Mouse (Mus musculus) intestine, embryonic 14.5 days (tissue): ENCODE results near the gene Ckm. TPM values are rescaled to one million over a fixed set of nuclear protein-coding genes. Genes with fewer than 3 reads are reported as not detected.

Experiments
- ATAC-seq: fragments of 200-750 bp; cut with Nextera tagmentation; replicated peaks from 2 replicates; pipeline ENCODE4 v1.8.0; 2017; ENCODE audit warnings: low read depth, moderate number of reproducible peaks, moderate TSS enrichment, moderate library complexity; ENCODE audit not compliant: low FRiP score, low TSS enrichment
- DNase-seq: peaks from one replicate; pipeline ENCODE4 v3.0.0-alpha.2; 2018; ENCODE audit warnings: low spot score
- H3K27ac ChIP-seq: fragments of 300-500 bp; sonication (generic); 2 replicates; pipeline ENCODE4 v1.5.1; 2014; ENCODE audit warnings: low read depth, mild to moderate bottlenecking, control low read depth
- H3K27me3 ChIP-seq: fragments of 300-500 bp; sonication (generic); replicated peaks from 2 replicates; pipeline ENCODE4 v1.6.1; 2014; ENCODE audit warnings: low read length, control low read depth; ENCODE audit not compliant: control insufficient read depth, insufficient read depth
- H3K36me3 ChIP-seq: fragments of 300-500 bp; sonication (generic); 2 replicates; pipeline ENCODE4 v1.6.1; 2014; ENCODE audit warnings: low read length, control low read depth; ENCODE audit not compliant: control insufficient read depth, insufficient read depth
- H3K4me1 ChIP-seq: fragments of 300-500 bp; sonication (generic); replicated peaks from 2 replicates; pipeline ENCODE4 v1.6.1; 2014; ENCODE audit warnings: low read length, control low read depth, mixed read lengths; ENCODE audit not compliant: control insufficient read depth, insufficient read depth
- H3K4me2 ChIP-seq: fragments of 300-500 bp; sonication (generic); 2 replicates; pipeline ENCODE4 v1.6.1; 2014; ENCODE audit warnings: low read length
- H3K4me3 ChIP-seq: fragments of 300-500 bp; sonication (generic); 2 replicates; pipeline ENCODE4 v1.5.1; 2014; ENCODE audit warnings: low read depth, low read length, control low read depth, mixed read lengths
- H3K9ac ChIP-seq: fragments of 300-500 bp; sonication (generic); 2 replicates; pipeline ENCODE4 v1.6.1; 2014; ENCODE audit warnings: mild to moderate bottlenecking, low read length
- H3K9me3 ChIP-seq: fragments of 300-500 bp; sonication (generic); 2 replicates; pipeline ENCODE4 v1.6.1; 2016; ENCODE audit warnings: low read length, control low read depth; ENCODE audit not compliant: control insufficient read depth
- WGBS: fragments of 180-500 bp; shearing (Covaris S2); extraction: QIAGEN DNeasy Blood & Tissue Kit; methylation state at CpG from one replicate; pipeline ENCODE4 v1.1.7; 2014; 5-methylcytosine and 5-hydroxymethylcytosine counted together
- microRNA counts: library from miRNA; unstranded; fragments of <30 nt; microRNA quantifications from one replicate; lab custom pipeline; 2016
- microRNA-seq: library from miRNA; unstranded; fragments of <30 nt; microRNA quantifications from one replicate; pipeline ENCODE4, GENCODE M21; 2016
- polyA plus RNA-seq: library from polyadenylated mRNA; unstranded; fragments of >200 nt; fragmentation: Nextera tagmentation; extraction: Ambion mirVana; gene quantifications from 2 replicates; pipeline ENCODE4 v1.2.1, GENCODE M21; 2014

The Ckm gene
- polyA plus RNA-seq, 1 experiment from 2014 or later = 1.1 TPM

DNA sequence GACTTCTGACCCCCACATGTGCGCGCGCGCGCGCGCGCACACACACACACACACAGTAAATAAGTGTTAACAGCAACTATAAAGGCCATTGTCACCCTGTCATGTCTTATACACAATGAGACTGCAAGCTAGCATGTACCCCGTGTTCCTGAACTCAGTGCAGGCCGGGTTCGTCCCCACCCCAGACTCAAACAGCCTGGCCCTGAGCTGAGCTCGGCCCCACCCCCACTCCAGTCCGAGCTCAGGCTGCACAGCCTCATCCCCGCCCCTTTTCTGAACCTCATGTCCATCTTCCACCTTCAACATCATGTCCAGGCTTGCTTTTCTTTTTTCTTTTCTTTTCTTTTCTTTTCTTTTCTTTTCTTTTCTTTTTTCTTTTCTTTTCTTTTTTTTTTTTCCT, 65.7 kb downstream of the Ckm start:
- no peak overlapping the region for H3K4me3 ChIP-seq
- no peak overlapping the region for H3K9ac ChIP-seq
- H3K27me3 ChIP-seq = peaks cover 57% of the 10 kb centered on the region
- H3K9me3 ChIP-seq = no peaks in the 10 kb centered on the region
- H3K4me2 ChIP-seq = no peak overlapping the region
- H3K4me1 ChIP-seq = no peaks in the 10 kb centered on the region
- no peaks in the 10 kb centered on the region for H3K36me3 ChIP-seq
- 15% methylated on average over 14 of the region's 14 CpGs for WGBS
- no peak for DNase-seq
- no peak for ATAC-seq
- no peak overlapping the region for H3K27ac ChIP-seq

DNA sequence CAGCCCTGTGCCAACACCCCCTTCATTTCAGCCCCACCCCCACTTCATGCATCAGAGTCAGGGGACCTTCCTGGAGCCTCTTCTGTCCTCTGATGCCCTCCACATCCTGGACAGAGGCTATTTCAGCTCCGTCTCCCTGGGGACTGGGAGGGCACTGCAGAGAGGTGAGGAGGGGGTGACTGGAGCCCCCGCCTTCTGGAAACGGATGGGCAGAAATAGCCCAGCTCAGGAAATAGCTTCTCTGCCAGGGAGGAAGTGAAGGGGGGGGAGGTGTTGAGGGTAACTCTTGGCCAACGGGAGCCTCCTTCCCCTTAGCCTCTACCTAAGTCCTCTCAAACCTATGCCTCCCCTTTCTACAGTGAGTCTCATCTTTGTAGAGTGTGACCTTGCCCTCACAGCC, 67.8 kb downstream of the Ckm start:
- no peak for ATAC-seq
- 38% methylated on average over 4 of the region's 4 CpGs for WGBS
- H3K27me3 ChIP-seq = peaks cover 59% of the 10 kb centered on the region

More for the DNA sequence above, 67.8 kb downstream of the Ckm start:
- Histone ChIP-seq H3K4me1 (no peaks in the 10 kb centered on the region), H3K4me3 (no peak overlapping the region), H3K9ac (no peak overlapping the region), H3K4me2 (no peak overlapping the region), H3K27ac (no peak overlapping the region), H3K9me3 (no peaks in the 10 kb centered on the region), H3K36me3 (no peaks in the 10 kb centered on the region)
- DNase-seq = no peak

MicroRNA genes within 50 kb of the gene (microRNA counts, 519-probe panel; counts per million panel counts)
- not detected for microRNA mmu-miR-343 (lab: Ali Mortazavi, UCI)

Small RNA genes within 50 kb of the gene (microRNA-seq; reads per million reads assigned to microRNA genes)
- gene Mir343 = not detected

Other genes with a start within 250 kb of the Ckm start
- gene Gipr, start 238.6 kb upstream of the Ckm start, polyA plus RNA-seq = 2.2 and 2.7 TPM in 2 replicates
- gene Eml2, start 228.4 kb upstream of the Ckm start, polyA plus RNA-seq = 1.9 and 2.9 TPM in 2 replicates
- gene Gpr4, start 192.2 kb upstream of the Ckm start, polyA plus RNA-seq = 1.2 and 1.5 TPM in 2 replicates
- gene Opa3, start 176.4 kb upstream of the Ckm start, polyA plus RNA-seq = 37.4 and 43.9 TPM in 2 replicates
- gene Vasp, start 133.0 kb upstream of the Ckm start, polyA plus RNA-seq = 78.5 and 79.2 TPM in 2 replicates
- 0.14 and 0.31 TPM in 2 replicates for gene Ppm1n, start 124.7 kb upstream of the Ckm start, polyA plus RNA-seq
- 12.2 and 14.3 TPM in 2 replicates for gene Rtn2, start 122.2 kb upstream of the Ckm start, polyA plus RNA-seq
- gene Fosb, start 94.7 kb upstream of the Ckm start, polyA plus RNA-seq = 0.08 and 0.49 TPM in 2 replicates
- gene Ercc1, start 60.0 kb upstream of the Ckm start, polyA plus RNA-seq = 71.8 and 82.9 TPM in 2 replicates
- 23.9 and 25.8 TPM in 2 replicates for gene Cd3eap, start 45.3 kb upstream of the Ckm start, polyA plus RNA-seq
- gene Ppp1r13l, start 45.0 kb upstream of the Ckm start, polyA plus RNA-seq = 4.4 and 4.9 TPM in 2 replicates
- gene Ercc2, start 22.8 kb upstream of the Ckm start, polyA plus RNA-seq = 11.3 and 13.3 TPM in 2 replicates
- gene Klc3, start 672 bp upstream of the Ckm start, polyA plus RNA-seq = 2.4 and 3.4 TPM in 2 replicates
- gene Mark4, start 54.0 kb downstream of the Ckm start, polyA plus RNA-seq = 7.5 and 8.5 TPM in 2 replicates
- gene Exoc3l2, start 58.6 kb downstream of the Ckm start, polyA plus RNA-seq = 0.76 and 0.90 TPM in 2 replicates
- 0.93 and 1.2 TPM in 2 replicates for gene Bloc1s3, start 103.6 kb downstream of the Ckm start, polyA plus RNA-seq
- 113 TPM in 2 replicates for gene Trappc6a, start 103.6 kb downstream of the Ckm start, polyA plus RNA-seq
- 0.09 and 0.27 TPM in 2 replicates for gene Nkpd1, start 113.1 kb downstream of the Ckm start, polyA plus RNA-seq
- 4.4 and 6.0 TPM in 2 replicates for gene Ppp1r37, start 158.3 kb downstream of the Ckm start, polyA plus RNA-seq
- gene Zfp296, start 172.5 kb downstream of the Ckm start, polyA plus RNA-seq = 1.1 and 1.4 TPM in 2 replicates
- gene Gemin7, start 172.8 kb downstream of the Ckm start, polyA plus RNA-seq = 176 and 180 TPM in 2 replicates
- gene Clasrp, start 199.7 kb downstream of the Ckm start, polyA plus RNA-seq = 41.4 and 46.4 TPM in 2 replicates
- 9.4 and 9.5 TPM in 2 replicates for gene Relb, start 224.7 kb downstream of the Ckm start, polyA plus RNA-seq